Mouse (Mus musculus): ENCODE results near the gene Vsnl1. TPM values are rescaled to one million over a fixed set of nuclear protein-coding genes. Genes with fewer than 3 reads are reported as not detected.
A peak's percentile ranks its signal among the peaks of the same experiment; 100 is the strongest.

Vsnl1 gene
- total RNA-seq, 1 experiment from 2014 or later: not detected

DNA sequence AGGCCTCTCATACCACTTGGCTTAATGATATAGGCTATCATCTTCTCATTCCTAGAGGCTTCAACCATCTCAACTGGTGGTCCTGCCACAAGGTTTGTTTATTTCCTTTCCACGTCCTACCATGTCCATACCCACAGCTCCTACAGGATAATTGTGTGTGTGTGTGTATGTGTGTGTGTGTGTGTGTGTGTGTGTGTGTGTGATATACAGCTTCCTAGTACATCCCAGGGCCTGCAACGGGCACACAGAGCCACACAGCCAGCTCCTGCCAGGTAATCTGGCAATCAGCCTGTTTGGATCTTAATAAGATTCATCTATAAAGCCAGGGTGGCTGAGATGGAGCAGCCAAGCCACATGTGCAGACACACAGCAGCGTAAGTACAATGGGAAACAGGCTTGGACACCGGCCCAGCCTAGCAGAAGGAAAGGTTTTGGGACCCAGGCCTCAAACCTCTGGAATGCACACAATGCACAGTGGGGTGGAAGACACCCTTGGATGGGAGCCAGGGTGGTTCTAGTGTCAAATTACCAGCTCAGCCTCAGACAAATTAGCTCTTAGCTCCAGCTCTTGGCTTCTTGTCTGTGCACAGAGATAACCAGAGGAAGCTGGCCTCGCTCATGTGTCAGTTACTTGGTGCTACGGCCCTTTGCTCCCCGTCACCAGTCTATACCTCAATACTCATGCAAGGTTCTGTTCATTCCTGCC is 45.0 kb downstream of the Vsnl1 start:
- ATAC-seq (replicated peaks; ENCODE audit: insufficient number of reproducible peaks, low FRiP score, low TSS enrichment, poor library complexity, severe bottlenecking): no peak

DNA sequence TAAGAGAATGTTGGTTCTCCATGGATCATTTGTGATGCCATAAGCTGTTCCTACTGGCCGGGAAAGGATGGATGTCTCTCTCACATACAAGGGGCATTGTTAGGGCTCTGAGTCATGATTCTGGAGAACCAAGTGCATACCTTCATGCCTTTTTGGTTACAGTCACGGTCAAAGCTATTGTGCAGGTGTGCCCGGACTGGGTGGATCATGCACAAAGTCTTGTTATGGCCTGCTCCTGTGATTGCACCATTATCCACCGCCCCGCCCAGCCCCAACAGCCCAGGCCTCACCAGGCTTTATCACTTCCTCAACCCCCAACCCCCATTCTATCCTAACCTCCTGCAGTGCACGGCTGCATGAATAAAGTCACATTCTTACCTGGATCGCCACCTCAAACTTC is 47.3 kb downstream of the Vsnl1 start:
- no peak for ATAC-seq (replicated peaks; ENCODE audit: insufficient number of reproducible peaks, low FRiP score, low TSS enrichment, poor library complexity, severe bottlenecking)

DNA sequence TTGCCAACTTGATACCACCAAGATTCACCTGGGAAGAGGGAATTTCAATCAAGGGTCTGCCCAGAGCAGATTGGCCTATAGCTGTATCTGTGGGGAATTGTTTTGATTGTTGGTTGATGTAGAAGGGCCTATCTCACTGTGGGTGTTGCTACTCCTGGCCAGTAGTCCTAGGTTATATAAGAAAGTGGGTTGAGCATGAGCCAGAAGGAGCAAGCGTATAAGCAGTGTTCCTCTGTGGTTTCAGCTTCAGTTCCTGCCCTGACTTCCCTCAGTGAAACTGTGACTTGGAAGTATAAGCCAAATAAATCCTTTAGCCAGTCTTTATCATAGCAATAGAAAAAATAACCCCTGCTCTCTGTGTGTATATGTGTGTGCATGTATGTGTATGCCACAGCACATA is 51.7 kb downstream of the Vsnl1 start:
- ATAC-seq (replicated peaks; ENCODE audit: insufficient number of reproducible peaks, low FRiP score, low TSS enrichment, poor library complexity, severe bottlenecking): no peak

DNA sequence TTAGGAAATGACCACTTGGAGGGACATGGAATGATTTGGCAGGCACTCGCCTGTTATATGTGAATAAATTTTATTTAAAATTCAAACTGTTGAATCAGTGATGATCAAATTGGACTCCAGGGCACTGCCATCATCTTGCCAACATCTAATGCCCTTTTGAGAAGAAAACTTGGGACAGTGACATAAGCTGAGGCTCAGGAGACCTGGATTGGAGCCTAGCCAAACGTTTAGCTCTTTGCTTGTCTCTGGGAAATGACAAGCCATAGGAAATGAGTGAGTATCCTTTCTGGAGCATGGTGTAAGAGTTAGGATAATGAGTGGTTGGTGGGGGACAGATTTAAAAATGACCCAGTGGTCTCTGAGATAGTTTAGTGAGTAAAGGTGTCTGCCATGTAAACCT is 57.0 kb downstream of the Vsnl1 start:
- no peak for ATAC-seq (replicated peaks; ENCODE audit: insufficient number of reproducible peaks, low FRiP score, low TSS enrichment, poor library complexity, severe bottlenecking)

DNA sequence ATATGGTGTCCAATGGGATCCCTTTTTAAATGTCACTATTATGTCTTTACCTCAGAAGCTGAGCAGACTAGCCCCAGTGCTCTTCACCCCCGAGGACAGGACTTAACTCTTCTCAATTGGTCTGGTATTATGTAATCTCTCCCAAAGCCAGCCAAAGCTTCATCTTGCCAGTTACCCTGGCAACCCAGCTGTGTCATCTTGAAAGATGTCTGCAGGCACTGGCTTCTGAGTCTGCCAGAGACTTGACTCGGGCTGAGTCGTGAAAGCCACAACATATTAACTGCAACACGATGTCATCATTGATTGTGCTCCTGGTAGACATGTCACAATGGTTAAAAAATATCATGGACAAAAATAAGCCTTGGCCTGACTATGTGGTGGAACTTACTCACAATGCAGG is 66.4 kb downstream of the Vsnl1 start:
- no peak for ATAC-seq (replicated peaks; ENCODE audit: insufficient number of reproducible peaks, low FRiP score, low TSS enrichment, poor library complexity, severe bottlenecking)

DNA sequence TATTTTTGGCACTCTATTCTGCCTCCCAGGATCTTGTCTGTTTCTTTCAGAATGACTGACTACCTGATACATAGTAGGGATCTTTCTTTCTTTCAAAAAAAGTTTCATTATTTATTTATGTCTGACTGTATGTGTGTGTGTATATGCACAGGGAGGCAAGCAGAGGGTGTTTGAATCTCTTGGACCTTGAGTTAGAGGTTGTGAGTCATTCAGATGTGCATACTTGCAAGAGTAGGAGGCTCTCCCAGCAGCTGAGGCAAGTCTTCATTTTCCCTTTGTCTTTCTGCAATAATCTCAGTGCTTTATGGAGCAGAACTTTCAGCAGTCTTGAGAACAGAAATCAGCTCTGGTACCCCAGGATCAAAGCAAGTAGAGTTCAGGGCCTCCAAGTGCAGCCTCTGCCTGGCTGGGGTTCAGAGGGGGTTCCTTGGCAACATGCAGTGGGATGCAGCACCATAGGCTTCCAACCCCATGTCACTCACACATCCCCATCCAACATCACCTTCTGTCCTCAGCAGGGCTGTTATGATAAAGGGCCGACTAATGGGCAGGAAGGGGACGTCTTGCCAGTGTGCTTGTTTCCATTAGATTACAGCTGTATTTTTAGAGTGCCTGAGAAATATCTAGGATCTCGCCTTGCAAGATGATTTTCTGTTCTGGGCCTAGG is 69.2 kb downstream of the Vsnl1 start:
- no peak for ATAC-seq (replicated peaks; ENCODE audit: insufficient number of reproducible peaks, low FRiP score, low TSS enrichment, poor library complexity, severe bottlenecking)

DNA sequence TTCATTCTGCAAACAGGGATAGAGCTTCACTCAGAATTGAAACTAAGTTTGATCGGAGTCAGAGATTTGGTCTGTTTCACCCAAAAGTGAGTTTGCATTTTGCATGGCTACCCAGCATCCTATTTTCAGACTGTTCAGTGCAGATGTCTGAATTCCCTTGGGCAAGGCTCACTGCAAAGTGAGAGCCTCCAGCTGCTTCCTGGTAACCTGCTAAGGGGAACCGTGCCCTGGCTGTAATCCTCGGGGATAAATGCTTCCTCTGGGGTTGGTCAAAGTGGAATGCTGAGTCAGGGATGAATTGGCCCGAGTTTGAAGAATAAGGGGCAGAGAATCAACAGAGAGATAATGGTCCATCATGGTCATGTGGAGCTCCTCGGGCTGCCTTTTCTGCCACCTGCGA is 71.5 kb downstream of the Vsnl1 start:
- no peak for ATAC-seq (replicated peaks; ENCODE audit: insufficient number of reproducible peaks, low FRiP score, low TSS enrichment, poor library complexity, severe bottlenecking)

DNA sequence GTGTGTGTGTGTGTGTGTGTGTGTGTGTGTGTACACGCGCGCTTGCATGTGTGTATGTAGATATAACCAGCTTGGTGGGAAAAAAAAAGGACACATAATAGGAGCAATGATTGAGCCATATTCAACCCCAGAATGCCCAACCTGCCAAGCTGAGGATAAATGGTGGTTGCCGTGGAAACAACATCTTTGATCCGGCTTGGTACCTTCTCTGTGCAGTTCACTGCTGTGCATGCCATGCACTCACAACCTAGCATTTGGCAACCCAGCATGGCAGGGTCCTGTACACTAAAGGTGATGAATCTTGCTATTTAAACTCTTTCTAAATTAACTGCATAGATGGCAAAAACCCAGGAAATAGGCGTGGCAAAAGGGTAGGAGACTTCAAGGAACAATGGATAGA is 74.0 kb downstream of the Vsnl1 start:
- no peak for ATAC-seq (replicated peaks; ENCODE audit: insufficient number of reproducible peaks, low FRiP score, low TSS enrichment, poor library complexity, severe bottlenecking)

DNA sequence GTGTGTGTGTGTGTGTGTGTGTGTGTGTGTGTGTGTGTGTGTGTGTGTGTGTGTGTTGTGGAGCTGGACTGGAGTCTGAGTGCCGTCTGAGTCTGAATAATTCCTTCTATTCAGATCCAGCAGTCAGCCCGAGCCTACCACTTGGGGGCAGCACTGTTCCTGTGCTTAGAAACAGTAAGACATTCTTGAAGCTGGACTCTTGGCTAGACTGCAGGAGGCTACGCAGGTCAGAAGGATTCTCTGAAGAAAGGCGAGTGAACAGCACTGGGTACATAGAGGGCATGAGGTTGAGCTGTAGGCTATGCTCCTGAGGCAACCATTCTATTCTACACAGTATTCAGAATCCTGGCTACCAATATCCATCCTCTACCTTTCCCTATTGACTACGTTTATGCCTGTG is 85.5 kb downstream of the Vsnl1 start:
- no peak for ATAC-seq (replicated peaks; ENCODE audit: insufficient number of reproducible peaks, low FRiP score, low TSS enrichment, poor library complexity, severe bottlenecking)

DNA sequence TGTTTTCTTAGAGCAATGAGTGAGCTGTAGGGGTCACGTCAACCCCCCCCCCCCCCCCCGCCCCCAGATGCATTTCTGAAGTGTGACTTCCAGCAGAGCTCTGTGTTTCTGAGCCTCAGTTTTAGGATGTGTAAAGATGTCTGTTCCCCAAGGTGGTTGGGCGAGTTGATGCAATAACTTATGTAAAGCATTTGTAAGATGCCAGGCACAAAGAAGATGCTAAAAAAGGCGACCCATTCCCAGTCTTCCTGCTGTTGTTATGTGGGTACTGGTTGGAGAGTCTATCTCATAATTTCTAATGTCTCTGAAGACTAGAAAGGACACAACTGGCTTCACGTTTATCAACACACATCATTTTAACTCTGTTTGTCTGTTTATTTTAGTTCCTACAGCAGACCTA is 86.5 kb downstream of the Vsnl1 start:
- no peak for ATAC-seq (replicated peaks; ENCODE audit: insufficient number of reproducible peaks, low FRiP score, low TSS enrichment, poor library complexity, severe bottlenecking)

DNA sequence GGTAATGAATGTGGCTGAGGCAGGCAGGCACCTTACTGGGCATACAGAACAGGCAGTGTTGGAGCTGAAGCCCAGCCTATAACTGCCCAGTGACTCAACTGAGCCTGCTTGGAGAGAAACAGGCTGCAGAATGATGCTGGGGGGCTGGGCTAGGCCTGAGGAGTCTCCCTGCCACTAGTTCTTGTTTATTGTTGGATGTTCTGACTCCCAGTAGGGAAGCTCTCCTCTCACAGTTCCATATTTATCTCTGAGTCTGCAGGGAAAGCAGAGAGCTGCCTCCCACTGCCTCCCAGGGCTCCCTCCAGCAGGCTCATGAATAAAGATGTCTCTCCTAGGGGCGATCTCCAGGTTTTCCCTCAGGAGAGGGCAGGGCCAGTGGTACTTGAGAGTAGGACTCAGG is 88.0 kb downstream of the Vsnl1 start:
- no peak for ATAC-seq (replicated peaks; ENCODE audit: insufficient number of reproducible peaks, low FRiP score, low TSS enrichment, poor library complexity, severe bottlenecking)

DNA sequence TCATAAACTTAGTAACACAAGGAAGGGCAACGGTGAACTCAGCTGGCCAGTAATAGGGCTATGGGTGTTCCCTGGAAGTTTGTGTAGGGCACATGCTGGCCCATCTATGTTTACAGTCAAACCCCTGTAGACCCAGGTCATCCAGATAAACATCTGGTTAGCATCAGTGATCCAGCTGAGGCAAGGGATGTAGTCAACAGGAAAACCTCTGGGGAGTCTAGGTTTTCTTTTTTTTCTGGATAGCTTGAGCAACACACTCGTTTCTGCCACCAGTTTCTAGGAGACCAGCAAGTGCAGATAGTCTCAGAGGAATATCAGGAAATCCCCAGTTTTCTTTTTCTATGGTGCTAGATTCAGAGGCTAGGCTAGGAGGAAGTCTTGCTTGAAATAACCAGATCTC is 90.5 kb downstream of the Vsnl1 start:
- no peak for ATAC-seq (replicated peaks; ENCODE audit: insufficient number of reproducible peaks, low FRiP score, low TSS enrichment, poor library complexity, severe bottlenecking)

DNA sequence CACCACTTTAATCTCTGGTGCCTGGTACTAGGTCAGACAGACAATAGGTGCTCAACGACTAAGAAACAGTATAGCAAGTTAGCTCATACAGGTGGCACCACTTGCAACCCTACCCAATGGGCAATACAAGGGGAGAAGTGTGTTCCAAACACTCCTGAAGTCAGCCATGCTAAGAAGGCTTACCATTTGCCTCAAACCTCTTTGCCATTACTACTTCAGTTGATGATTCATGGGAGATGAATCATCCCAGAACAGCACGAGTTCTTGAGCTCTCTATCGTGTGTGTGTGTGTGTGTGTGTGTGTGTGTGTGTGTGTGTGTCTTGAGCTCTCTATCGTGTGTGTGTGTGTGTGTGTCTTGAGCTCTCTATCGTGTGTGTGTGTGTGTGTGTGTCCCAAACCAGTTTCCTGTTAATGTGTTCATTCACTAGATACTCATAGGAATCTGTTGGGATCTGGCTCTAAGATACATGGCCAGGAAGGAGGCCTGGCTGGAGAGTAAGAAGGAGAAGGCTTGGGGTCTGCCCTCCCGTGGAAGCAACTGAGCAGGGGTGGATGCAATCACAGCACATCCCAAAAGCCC is 94.3 kb downstream of the Vsnl1 start:
- no peak for ATAC-seq (replicated peaks; ENCODE audit: insufficient number of reproducible peaks, low FRiP score, low TSS enrichment, poor library complexity, severe bottlenecking)

DNA sequence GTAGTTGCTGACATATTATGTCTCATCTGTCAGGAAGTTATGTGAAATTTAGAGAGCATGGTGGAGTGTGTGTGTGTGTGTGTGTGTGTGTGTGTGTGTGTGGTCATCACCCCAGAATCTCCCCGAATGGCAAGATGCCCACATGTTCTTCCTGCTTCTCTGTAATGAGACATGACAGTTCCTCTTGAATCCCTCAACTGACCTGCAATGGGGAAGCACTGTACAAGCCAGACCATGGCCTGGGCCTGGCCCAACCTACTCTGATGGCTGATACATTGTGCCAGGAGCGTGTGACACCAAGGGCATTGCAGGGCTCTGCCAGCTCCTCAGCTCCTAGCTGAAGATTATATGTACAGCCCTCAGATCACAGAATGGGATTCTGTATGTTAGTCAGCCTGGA is 98.2 kb downstream of the Vsnl1 start:
- ATAC-seq (replicated peaks; ENCODE audit: insufficient number of reproducible peaks, low FRiP score, low TSS enrichment, poor library complexity, severe bottlenecking): peak; percentile 62

DNA sequence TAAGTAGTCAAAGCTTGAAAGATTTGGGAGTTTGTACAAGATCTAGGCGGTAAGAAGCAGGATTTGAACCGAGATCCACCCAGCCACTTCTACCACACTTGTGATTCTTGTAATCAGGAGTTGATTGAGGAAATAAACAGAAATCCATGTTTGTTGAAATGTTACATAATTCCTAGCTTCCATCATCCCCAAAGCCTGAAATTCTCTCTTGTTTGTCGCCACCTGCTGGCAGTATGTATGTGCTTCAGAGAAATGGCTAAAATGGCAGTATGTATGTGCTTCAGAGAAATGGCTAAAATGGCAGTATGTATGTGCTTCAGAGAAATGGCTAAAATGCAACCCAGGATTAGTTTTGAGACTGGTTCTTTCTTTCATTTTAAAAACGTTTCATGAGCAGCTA is 99.6 kb downstream of the Vsnl1 start:
- ATAC-seq (replicated peaks; ENCODE audit: insufficient number of reproducible peaks, low FRiP score, low TSS enrichment, poor library complexity, severe bottlenecking): no peak

DNA sequence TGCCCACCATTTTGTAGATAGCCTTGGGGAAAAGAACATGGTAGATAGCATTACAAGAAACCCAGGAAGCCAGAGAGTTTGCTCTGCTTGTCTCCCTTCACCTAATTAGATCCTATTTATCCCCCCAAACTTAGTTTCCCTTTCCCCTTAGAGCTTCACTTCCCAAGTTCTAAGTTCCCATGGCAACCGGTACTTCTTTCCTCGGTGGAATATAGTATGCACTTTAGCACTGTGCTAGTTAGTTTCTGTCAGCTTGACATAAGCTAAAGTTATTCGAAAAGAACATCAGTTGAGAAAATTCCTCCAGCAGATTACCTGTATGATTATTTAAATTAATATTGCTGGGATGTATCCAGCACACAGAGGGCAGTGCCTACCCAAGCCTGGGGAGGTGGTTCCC is 109.9 kb downstream of the Vsnl1 start:
- ATAC-seq (replicated peaks; ENCODE audit: insufficient number of reproducible peaks, low FRiP score, low TSS enrichment, poor library complexity, severe bottlenecking): no peak

DNA sequence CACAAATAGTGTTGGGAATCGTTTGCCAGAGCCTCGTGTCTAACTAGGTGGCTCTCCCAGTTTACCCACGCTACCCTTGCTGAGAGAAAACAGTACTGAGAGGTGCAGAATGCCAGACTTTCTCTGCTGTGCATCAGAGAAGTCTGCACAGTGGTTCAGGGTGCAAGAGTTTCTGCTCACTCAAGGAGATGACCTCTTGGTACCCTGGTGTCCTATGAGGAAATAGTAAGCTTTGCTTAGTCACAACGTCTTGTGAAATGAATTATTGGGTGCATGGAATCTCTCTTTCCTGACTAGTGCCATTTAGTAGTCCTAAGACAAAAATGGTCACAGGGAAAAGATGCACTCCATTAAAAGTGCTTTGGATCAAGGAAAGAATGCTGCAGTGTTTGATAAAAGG is 111.9 kb downstream of the Vsnl1 start:
- ATAC-seq (replicated peaks; ENCODE audit: insufficient number of reproducible peaks, low FRiP score, low TSS enrichment, poor library complexity, severe bottlenecking): no peak

DNA sequence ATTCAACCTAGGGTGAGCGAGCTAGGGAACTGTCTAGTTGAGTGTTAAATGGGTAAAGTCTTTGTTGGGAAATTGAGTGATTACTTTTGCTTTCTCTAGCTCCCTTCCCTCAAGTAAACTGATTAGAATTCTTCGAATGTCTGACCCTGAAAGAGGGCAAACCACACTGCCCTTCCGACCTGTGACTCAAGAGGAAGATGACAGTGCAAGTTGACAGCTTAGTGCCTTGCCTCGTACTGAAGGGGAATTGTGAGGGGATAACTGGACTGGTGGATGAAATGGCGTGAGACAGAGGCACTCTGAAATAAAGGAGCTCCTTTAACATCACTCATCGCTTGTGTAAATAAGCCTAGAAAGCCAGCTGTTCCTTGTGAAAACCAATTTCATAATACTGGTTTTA is 118.7 kb downstream of the Vsnl1 start:
- ATAC-seq (replicated peaks; ENCODE audit: insufficient number of reproducible peaks, low FRiP score, low TSS enrichment, poor library complexity, severe bottlenecking): no peak

DNA sequence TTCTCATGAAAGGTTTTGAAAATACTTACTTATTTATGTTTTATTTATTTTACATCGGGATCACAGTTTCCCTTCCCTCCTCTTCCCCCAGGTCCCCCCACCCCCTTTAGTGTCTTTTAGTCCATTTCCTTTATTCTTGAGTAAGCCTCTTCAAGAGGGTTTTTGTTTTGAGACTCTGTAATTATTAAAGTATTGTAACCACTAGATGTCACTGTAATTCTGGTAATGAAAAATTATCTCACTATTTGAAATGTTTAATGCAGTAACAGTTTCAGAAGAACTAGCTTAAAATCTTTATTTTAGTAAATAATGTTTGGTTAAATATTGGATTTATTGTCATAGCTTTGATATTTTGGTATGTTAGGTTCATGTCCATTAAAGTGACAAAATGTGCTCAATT is 122.6 kb downstream of the Vsnl1 start:
- ATAC-seq (replicated peaks; ENCODE audit: insufficient number of reproducible peaks, low FRiP score, low TSS enrichment, poor library complexity, severe bottlenecking): no peak

DNA sequence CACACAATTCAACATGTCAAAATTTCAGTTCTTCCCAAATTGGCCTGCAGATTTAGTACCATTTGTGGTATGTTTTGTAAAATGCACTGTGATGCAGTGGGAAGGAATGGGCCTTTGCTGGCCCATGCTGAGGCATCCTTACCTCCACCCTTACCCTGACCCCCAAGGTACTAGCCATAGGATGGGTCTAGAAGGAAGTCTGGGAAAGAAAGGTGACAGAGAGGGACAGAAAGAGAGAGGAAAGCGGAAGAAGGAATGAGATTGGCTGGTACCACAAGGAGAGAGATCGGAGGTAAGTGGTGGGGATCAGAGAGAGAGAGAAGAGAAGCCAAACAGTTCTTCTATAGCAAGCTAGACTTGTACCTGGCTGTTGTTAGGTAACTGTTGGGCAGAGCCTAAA is 125.3 kb downstream of the Vsnl1 start:
- ATAC-seq (replicated peaks; ENCODE audit: insufficient number of reproducible peaks, low FRiP score, low TSS enrichment, poor library complexity, severe bottlenecking): no peak

All from monocyte, adult 5-6 weeks (primary cell).